Mouse (Mus musculus) spleen, adult 12 weeks (tissue): ENCODE results near the gene Slc35f4.
"Not testable (repeated sequence)": the region's sequence is repeated elsewhere in the genome, so short reads cannot be mapped to it uniquely, and the experiment has no call there.

ENCODE experiments used
- DNase-seq: peaks from one replicate; pipeline ENCODE4 v3.0.0; 2022; ENCODE audit warnings: low spot score

Gene Slc35f4

GRCm38 (mm10) chr14:49278479-49278878 is 247.4 kb downstream of the Slc35f4 start:
- DNase-seq, result not testable (repeated sequence)

- DNase-seq, result no peak
Measured at GRCm38 (mm10) chr14:49277642-49278041, 248.2 kb downstream of the Slc35f4 start.

GRCm38 (mm10) chr14:49275376-49275775 is 250.5 kb downstream of the Slc35f4 start:
- no peak for DNase-seq

GRCm38 (mm10) chr14:49265286-49266002 is 260.4 kb downstream of the Slc35f4 start:
- DNase-seq, result no peak
